Mouse (Mus musculus) forebrain, postnatal 0 days (tissue): ENCODE data around the gene Cdh13. TPM values are rescaled to one million over a fixed set of nuclear protein-coding genes. Genes with fewer than 3 reads are reported as not detected.
A peak's percentile ranks its signal among the peaks of the same experiment; 100 is the strongest.

Source experiments
- ATAC-seq: fragments of 200-750 bp; cut with Nextera tagmentation; 2 replicates; pipeline ENCODE4 v1.8.0; 2017; ENCODE audit warnings: mild to moderate bottlenecking, moderate library complexity
- DNase-seq: peaks from one replicate; pipeline ENCODE4 v3.0.0-alpha.2; 2015
- H3K27ac ChIP-seq: fragments of 300-500 bp; sonication (generic); 2 replicates; pipeline ENCODE4 v1.5.1; 2014; ENCODE audit warnings: low read depth, mild to moderate bottlenecking, antibody characterized with exemption, low read length, moderate library complexity, mixed read lengths
- H3K27me3 ChIP-seq: fragments of 300-500 bp; sonication (generic); 2 replicates; pipeline ENCODE4 v1.6.1; 2014; ENCODE audit warnings: mild to moderate bottlenecking, low read length, mixed read lengths; ENCODE audit not compliant: insufficient read depth
- H3K36me3 ChIP-seq: fragments of 300-500 bp; sonication (generic); 2 replicates; pipeline ENCODE4 v1.6.1; 2014; ENCODE audit warnings: mild to moderate bottlenecking, moderate library complexity; ENCODE audit not compliant: insufficient read depth
- H3K4me1 ChIP-seq: fragments of 300-500 bp; sonication (generic); 2 replicates; pipeline ENCODE4 v1.6.1; 2014; ENCODE audit warnings: antibody characterized with exemption; ENCODE audit not compliant: insufficient read depth
- H3K4me2 ChIP-seq: fragments of 300-500 bp; sonication (generic); 2 replicates; pipeline ENCODE4 v1.6.1; 2014; ENCODE audit warnings: low read depth, mild to moderate bottlenecking, moderate library complexity
- H3K4me3 ChIP-seq: fragments of 300-500 bp; sonication (generic); 2 replicates; pipeline ENCODE4 v1.5.1; 2014; ENCODE audit warnings: low read depth, low read length, mixed read lengths
- H3K9ac ChIP-seq: fragments of 300-500 bp; sonication (generic); 2 replicates; pipeline ENCODE4 v1.6.1; 2014; ENCODE audit warnings: mild to moderate bottlenecking
- H3K9me3 ChIP-seq: fragments of 300-500 bp; sonication (generic); 2 replicates; pipeline ENCODE4 v1.6.1; 2016; ENCODE audit warnings: low read length
- CTCF ChIP-seq: sonication (generic); IDR thresholded peaks from 2 replicates; pipeline ENCODE4 v1.5.1; 2016; ENCODE audit warnings: antibody characterized with exemption, control low read depth, low read depth
- WGBS: fragments of 180-500 bp; shearing (Covaris S2); extraction: QIAGEN DNeasy Blood & Tissue Kit; methylation state at CpG from one replicate; pipeline ENCODE4 v1.1.7; 2014; 5-methylcytosine and 5-hydroxymethylcytosine counted together
- polyA plus RNA-seq: library from polyadenylated mRNA; unstranded; fragments of >200 nt; fragmentation: Nextera tagmentation; extraction: Ambion mirVana; gene quantifications from 2 replicates; pipeline ENCODE4 v1.2.1, GENCODE M21; 2015
- total RNA-seq: library from RNA; depleted of rRNA; stranded (reverse); fragments of >200 nt; gene quantifications from 2 replicates; pipeline ENCODE4 v1.2.3, GENCODE M21; 2014

Gene Cdh13
- total and polyA plus RNA-seq, 2 experiments from 2014 or later: 127 to 154 TPM

DNA sequence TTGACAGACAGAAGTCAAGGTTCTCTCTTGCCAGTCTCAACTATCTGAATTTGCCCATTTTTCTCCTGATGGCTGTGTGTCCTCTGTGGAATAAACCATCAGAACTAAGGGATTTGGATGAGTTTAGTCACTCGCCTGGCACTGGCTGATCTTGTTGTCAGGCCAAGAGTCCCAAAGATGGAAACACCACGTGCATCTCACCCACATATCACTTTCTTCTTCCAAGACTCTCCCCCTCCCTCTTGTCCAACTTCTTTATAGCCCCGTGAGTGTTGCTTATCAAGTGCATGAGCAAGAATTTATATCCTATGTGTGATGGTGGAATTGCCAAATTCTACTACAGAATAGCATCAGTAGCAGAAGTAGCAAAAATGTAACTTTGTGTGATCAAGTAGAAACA is 439.4 kb downstream of the Cdh13 start:
- no peak for TF ChIP-seq CTCF
- Histone ChIP-seq H3K27me3 (no peaks in the 10 kb centered on the region), H3K4me1 (no peaks in the 10 kb centered on the region), H3K27ac (no peak overlapping the region), H3K36me3 (no peaks in the 10 kb centered on the region), H3K4me3 (no peak overlapping the region), H3K4me2 (no peak overlapping the region), H3K9me3 (no peaks in the 10 kb centered on the region), H3K9ac (no peak overlapping the region)
- ATAC-seq (no peak), DNase-seq (peak; percentile 34)
- 65% methylated on average over 3 of the region's 3 CpGs for WGBS

DNA sequence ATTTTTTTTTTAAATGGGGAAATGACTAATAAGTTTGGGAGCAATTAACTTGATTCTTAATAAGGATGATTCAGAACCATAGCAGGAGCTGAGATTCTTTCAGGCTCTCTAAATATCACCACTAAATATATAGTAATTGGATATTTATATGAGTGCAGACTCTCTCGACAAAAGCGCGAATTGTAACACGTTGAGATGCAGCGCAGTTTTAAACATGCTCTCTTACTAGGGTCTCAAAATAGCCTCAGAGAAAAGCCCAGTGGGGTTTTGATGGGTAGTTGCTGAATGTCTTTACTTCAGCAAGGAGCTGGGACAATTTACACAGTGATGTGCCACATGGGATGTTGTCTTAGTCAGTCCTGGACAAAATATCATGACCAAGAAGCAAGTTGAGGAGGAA is 442.1 kb downstream of the Cdh13 start:
- ATAC-seq (no peak), DNase-seq (peak; percentile 49)
- WGBS: 61% methylated on average over 5 of the region's 5 CpGs
- Histone ChIP-seq H3K27ac (no peak overlapping the region), H3K9ac (no peak overlapping the region), H3K4me3 (no peak overlapping the region), H3K36me3 (no peaks in the 10 kb centered on the region), H3K9me3 (no peaks in the 10 kb centered on the region), H3K4me2 (no peak overlapping the region), H3K27me3 (no peaks in the 10 kb centered on the region), H3K4me1 (no peaks in the 10 kb centered on the region)
- no peak for TF ChIP-seq CTCF

- DNase-seq (no peak), ATAC-seq (no peak)
- WGBS: 66% methylated on average over 5 of the region's 5 CpGs
- H3K27ac ChIP-seq: no peak overlapping the region
- H3K9me3 ChIP-seq: no peaks in the 10 kb centered on the region
- no peak overlapping the region for H3K4me3 ChIP-seq
- no peaks in the 10 kb centered on the region for H3K27me3 ChIP-seq
- no peak overlapping the region for H3K9ac ChIP-seq
- TF ChIP-seq CTCF: no peak
- H3K4me2 ChIP-seq: no peak overlapping the region
- H3K4me1 ChIP-seq: no peaks in the 10 kb centered on the region
- no peaks in the 10 kb centered on the region for H3K36me3 ChIP-seq
Observed at GRCm38 (mm10) chr8:118741781-118742180, 458.2 kb downstream of the Cdh13 start.

DNA sequence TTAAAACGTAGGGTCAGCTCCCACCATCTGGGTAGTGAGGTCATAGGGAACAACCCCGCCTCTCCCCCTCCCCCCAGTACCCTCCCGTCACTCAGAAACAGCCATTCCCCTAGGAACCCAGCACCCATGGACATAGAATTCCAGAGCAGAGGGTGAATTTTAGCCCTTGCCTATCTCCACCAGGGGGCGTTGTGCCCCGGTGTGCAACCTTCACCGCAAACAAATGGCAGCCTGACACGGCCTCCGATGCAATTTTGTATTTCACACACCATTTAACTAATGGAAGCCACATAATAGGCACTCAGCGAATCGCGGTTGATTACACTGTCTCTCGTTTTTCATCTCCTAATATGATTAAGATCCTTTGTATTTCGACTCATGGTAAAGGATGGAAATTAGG is 461.5 kb downstream of the Cdh13 start:
- ATAC-seq (no peak), DNase-seq (no peak)
- H3K4me1 ChIP-seq: no peaks in the 10 kb centered on the region
- no peak overlapping the region for H3K9ac ChIP-seq
- TF ChIP-seq CTCF: peak; percentile 20
- no peak overlapping the region for H3K4me3 ChIP-seq
- H3K27me3 ChIP-seq: no peaks in the 10 kb centered on the region
- H3K4me2 ChIP-seq: no peak overlapping the region
- no peaks in the 10 kb centered on the region for H3K9me3 ChIP-seq
- H3K36me3 ChIP-seq: no peaks in the 10 kb centered on the region
- 69% methylated on average over 13 of the region's 13 CpGs for WGBS
- H3K27ac ChIP-seq: no peak overlapping the region

- Histone ChIP-seq H3K4me1 (no peaks in the 10 kb centered on the region), H3K4me3 (no peak overlapping the region), H3K9ac (no peak overlapping the region), H3K4me2 (no peak overlapping the region), H3K36me3 (no peaks in the 10 kb centered on the region), H3K9me3 (no peaks in the 10 kb centered on the region), H3K27ac (no peak overlapping the region), H3K27me3 (no peaks in the 10 kb centered on the region)
- WGBS: 73% methylated on average over 21 of the region's 21 CpGs
- ATAC-seq (no peak), DNase-seq (no peak)
- TF ChIP-seq CTCF: no peak
Observed at GRCm38 (mm10) chr8:118748041-118748604, 464.6 kb downstream of the Cdh13 start.

- TF ChIP-seq CTCF: no peak
- ATAC-seq: no peak
- H3K27me3 ChIP-seq: no peaks in the 10 kb centered on the region
- H3K9me3 ChIP-seq: no peaks in the 10 kb centered on the region
- no peaks in the 10 kb centered on the region for H3K4me1 ChIP-seq
- H3K4me3 ChIP-seq: no peak overlapping the region
- H3K9ac ChIP-seq: no peak overlapping the region
- H3K27ac ChIP-seq: no peak overlapping the region
- DNase-seq: no peak
- H3K4me2 ChIP-seq: no peak overlapping the region
- no peaks in the 10 kb centered on the region for H3K36me3 ChIP-seq
- WGBS: 89% methylated on average over 3 of the region's 3 CpGs
Observed at GRCm38 (mm10) chr8:118749191-118749590, 465.7 kb downstream of the Cdh13 start.

- Histone ChIP-seq H3K27me3 (no peaks in the 10 kb centered on the region), H3K36me3 (no peaks in the 10 kb centered on the region), H3K4me2 (no peak overlapping the region), H3K27ac (no peak overlapping the region), H3K4me1 (no peaks in the 10 kb centered on the region), H3K9me3 (no peaks in the 10 kb centered on the region), H3K4me3 (no peak overlapping the region), H3K9ac (no peak overlapping the region)
- ATAC-seq: no peak
- no peak for TF ChIP-seq CTCF
- 92% methylated on average over 11 of the region's 11 CpGs for WGBS
- no peak for DNase-seq
Observed at GRCm38 (mm10) chr8:118749786-118750185, 466.3 kb downstream of the Cdh13 start.
